Mouse (Mus musculus): Measurements from ENCODE around the gene Omg. TPM values are rescaled to one million over a fixed set of nuclear protein-coding genes. Genes with fewer than 3 reads are reported as not detected.

Gene Omg
- polyA plus RNA-seq, 2 experiments from 2014 or later, result not detected

GRCm38 (mm10) chr11:79515331-79515730 lies 11.4 kb upstream of the Omg start:
- ATAC-seq, result no peak

GRCm38 (mm10) chr11:79511970-79512369 lies 8.1 kb upstream of the Omg start:
- ATAC-seq, result no peak

GRCm38 (mm10) chr11:79504506-79504905 lies 622 bp upstream of the Omg start:
- no peak for ATAC-seq

GRCm38 (mm10) chr11:79502917-79503316 lies 967 bp downstream of the Omg start:
- ATAC-seq, result no peak

GRCm38 (mm10) chr11:79494976-79495800 lies 8.7 kb downstream of the Omg start:
- no peak for ATAC-seq

- no peak for ATAC-seq
Measured at GRCm38 (mm10) chr11:79484721-79485120, 19.2 kb downstream of the Omg start.

- ATAC-seq, result no peak
Measured at GRCm38 (mm10) chr11:79483876-79484528, 19.9 kb downstream of the Omg start.

- no peak for ATAC-seq
Measured at GRCm38 (mm10) chr11:79483392-79483791, 20.5 kb downstream of the Omg start.

GRCm38 (mm10) chr11:79468097-79468496 lies 35.8 kb downstream of the Omg start:
- no peak for ATAC-seq

GRCm38 (mm10) chr11:79460756-79461450 lies 43.0 kb downstream of the Omg start:
- ATAC-seq, result peak; percentile 92

- no peak for ATAC-seq
Measured at GRCm38 (mm10) chr11:79459846-79460245, 44.0 kb downstream of the Omg start.

GRCm38 (mm10) chr11:79457928-79458327 lies 46.0 kb downstream of the Omg start:
- ATAC-seq, result no peak

- ATAC-seq, result no peak
Measured at GRCm38 (mm10) chr11:79452966-79453365, 50.9 kb downstream of the Omg start.

Other genes starting within 250 kb of the Omg start
- gene Wsb1, start 249.4 kb downstream of the Omg start, polyA plus RNA-seq (2017; shearing (Covaris generic)), result 10 to 100 TPM; 81.8 to 88.3 TPM
- gene Gm9964, start 207.2 kb downstream of the Omg start, polyA plus RNA-seq (2017; shearing (Covaris generic)), result not detected
- 1 to 10 TPM; 1.2 to 1.6 TPM for gene Nf1, start 164.4 kb downstream of the Omg start, polyA plus RNA-seq (2017; shearing (Covaris generic))
- 10 to 100 TPM; 80.3 to 80.9 TPM for gene Evi2b, start 19.7 kb upstream of the Omg start, polyA plus RNA-seq (2017; shearing (Covaris generic))
- gene Evi2, start 26.5 kb upstream of the Omg start, polyA plus RNA-seq (2017; shearing (Covaris generic)), result 1 to 10 TPM; 6.2 to 8.4 TPM
- gene Evi2a, start 26.5 kb upstream of the Omg start, polyA plus RNA-seq (2017; shearing (Covaris generic)), result 10 to 100 TPM; 71.2 to 72.0 TPM
- gene Rab11fip4, start 87.1 kb upstream of the Omg start, polyA plus RNA-seq (2017; shearing (Covaris generic)), result 10 to 100 TPM; 11.0 to 11.5 TPM